Comparison of ENCODE assay signal across 7 mouse cellular contexts in the genomic region with DNA sequence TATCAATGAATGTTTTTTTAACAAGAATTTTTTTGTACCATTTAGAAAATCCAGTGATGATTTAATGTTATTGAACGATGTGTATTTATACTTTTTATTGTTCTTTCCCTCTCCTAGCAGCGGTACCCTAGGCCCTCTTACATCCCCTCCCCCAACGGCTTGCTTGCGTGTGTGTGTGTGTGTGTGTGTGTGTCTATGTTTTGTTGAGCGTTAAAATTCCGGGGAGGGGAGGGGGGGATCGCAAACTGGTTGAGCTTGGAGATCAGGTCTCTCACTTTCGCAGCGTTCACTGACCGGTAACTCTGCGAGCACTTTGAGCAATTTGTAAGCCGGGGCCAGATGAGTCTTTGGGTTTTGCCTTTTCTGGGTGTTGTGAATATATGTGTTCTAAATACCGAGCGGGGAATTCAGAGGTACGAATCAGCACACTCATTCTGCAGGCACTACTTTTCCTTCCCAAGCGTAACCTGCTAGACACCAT. TPM values are rescaled to one million over a fixed set of nuclear protein-coding genes. Genes with fewer than 3 reads are reported as not detected.
DNase-seq lines count a peak whose midpoint lies in the region; ATAC-seq and TF ChIP-seq lines count a peak whose summit lies in the region.

No protein-coding gene starts in this region.

- WGBS in lung, embryonic 16.5 days = 1% methylated on average over 16 of the region's 16 CpGs
- whole genome bisulfite sequencing in limb, embryonic 13.5 days = 0% methylated on average over 16 of the region's 16 CpGs
- WGBS in small intestine, adult 2 months = 2% methylated on average over 16 of the region's 16 CpGs

- peak overlapping the region; percentile 76 for H3K9ac ChIP-seq in lung, embryonic 16.5 days (ENCODE audit: low read length)
- peak overlapping the region; percentile 88 for H3K9ac ChIP-seq in limb, embryonic 13.5 days

- H3K9me3 ChIP-seq in lung, embryonic 16.5 days (ENCODE audit: control insufficient read depth, low read length) = no peaks in the 10 kb centered on the region
- no peaks in the 10 kb centered on the region for H3K9me3 ChIP-seq in limb, embryonic 13.5 days

- H3K27me3 ChIP-seq in lung, embryonic 16.5 days (ENCODE audit: control insufficient read depth, insufficient read depth, low read depth, low read length) = no peaks in the 10 kb centered on the region
- H3K27me3 ChIP-seq in limb, embryonic 13.5 days = peaks cover 6% of the 10 kb centered on the region; the same call in 1 of the 2 replicates
- H3K27me3 ChIP-seq in small intestine, adult 2 months (ENCODE audit: control insufficient read depth, insufficient read depth, low read length) = no peaks in the 10 kb centered on the region

- 0 out of 2 replicates have a peak, but pooled peaks have one; percentile 26 for TF ChIP-seq POLR2A in embryonic fibroblast, embryonic 13.5 days (IDR thresholded peaks at IDR 0.05; ENCODE audit: low read depth, low read length)
- TF ChIP-seq POLR2A in small intestine, adult 2 months (IDR thresholded peaks at IDR 0.05; ENCODE audit: low read depth, low read length) = no peak

- DNase-seq in lung, postnatal 10 days = no peak
- DNase-seq in layer of hippocampus, adult 11-12 months (ENCODE audit: low spot score) = no peak
- no peak for DNase-seq in adrenal gland, adult 18-20 months (ENCODE audit: low spot score in 2 of 2)

- peak overlapping the region; percentile 81 for H3K4me2 ChIP-seq in lung, embryonic 16.5 days (ENCODE audit: low read depth, low read length)
- H3K4me2 ChIP-seq in limb, embryonic 13.5 days (replicated peaks) = peak overlapping the region; percentile 75

- TF ChIP-seq CTCF in embryonic fibroblast, embryonic 13.5 days (IDR thresholded peaks at IDR 0.05; ENCODE audit: borderline replicate concordance, insufficient read depth, low read length) = no peak
- no peak for TF ChIP-seq CTCF in small intestine, adult 2 months (IDR thresholded peaks at IDR 0.05; ENCODE audit: extremely low read depth, insufficient read length, insufficient replicate concordance, low read depth, low read length)

- H3K27ac ChIP-seq in lung, embryonic 16.5 days (ENCODE audit: low read length) = peak overlapping the region; percentile 92
- H3K27ac ChIP-seq in embryonic fibroblast, embryonic 13.5 days (ENCODE audit: insufficient read depth, low read length) = peak overlapping the region; percentile 99
- H3K27ac ChIP-seq in limb, embryonic 13.5 days = peak overlapping the region; percentile 92
- peak overlapping the region; percentile 73 for H3K27ac ChIP-seq in small intestine, adult 2 months (ENCODE audit: insufficient read depth, low read depth, low read length)

- H3K4me1 ChIP-seq in lung, embryonic 16.5 days (replicated peaks; ENCODE audit: control insufficient read depth, insufficient read depth, low read length) = peaks cover 8% of the 10 kb centered on the region
- H3K4me1 ChIP-seq in embryonic fibroblast, embryonic 13.5 days (ENCODE audit: control insufficient read depth, insufficient read depth, low read length) = peaks cover 2% of the 10 kb centered on the region; the same call in 1 of the 2 replicates
- peaks cover 23% of the 10 kb centered on the region for H3K4me1 ChIP-seq in limb, embryonic 13.5 days
- peaks cover 6% of the 10 kb centered on the region for H3K4me1 ChIP-seq in small intestine, adult 2 months (ENCODE audit: control insufficient read depth, insufficient read depth, insufficient read length, low read length)

- no peaks in the 10 kb centered on the region for H3K36me3 ChIP-seq in lung, embryonic 16.5 days (ENCODE audit: control insufficient read depth, insufficient read depth, low read length)
- peaks cover 8% of the 10 kb centered on the region for H3K36me3 ChIP-seq in limb, embryonic 13.5 days
- H3K36me3 ChIP-seq in small intestine, adult 2 months (ENCODE audit: control insufficient read depth, insufficient read depth, low read length) = no peaks in the 10 kb centered on the region

- no peak for ATAC-seq in lung, embryonic 16.5 days (ENCODE audit: low read depth)
- no peak for ATAC-seq in limb, embryonic 13.5 days (ENCODE audit: low FRiP score, low read depth)

- H3K4me3 ChIP-seq in lung, embryonic 16.5 days (ENCODE audit: low read length) = peak overlapping the region; percentile 83
- H3K4me3 ChIP-seq in embryonic fibroblast, embryonic 13.5 days (ENCODE audit: insufficient read depth, low read length) = peak overlapping the region; percentile 75
- H3K4me3 ChIP-seq in limb, embryonic 13.5 days = peak overlapping the region; percentile 85
- peak overlapping the region; percentile 83 for H3K4me3 ChIP-seq in small intestine, adult 2 months (ENCODE audit: low read depth, low read length)

RNA-seq across cellular contexts. Expression of a gene that starts 1.3 kb away (rescaled TPM):
- polyA plus RNA-seq in lung, embryonic 16.5 days (2015; fragmentation: Nextera tagmentation; extraction: Ambion mirVana) = 16.5 and 18.8 TPM in 2 replicates
- polyA plus RNA-seq in embryonic fibroblast, embryonic 13.5 days (2011; ENCODE audit: insufficient read length, low read depth, missing spikeins) = 245 and 297 TPM in 2 replicates
- 27.3 and 31.5 TPM in 2 replicates for polyA plus RNA-seq in limb, embryonic 13.5 days (2015; fragmentation: Nextera tagmentation; extraction: Ambion mirVana)
- 20.4 and 54.0 TPM in 2 replicates for polyA plus RNA-seq in small intestine, adult 2 months (2012; rRNA removed)
- total RNA-seq in adrenal gland, adult 18-20 months (2021) = 10 to 100 TPM; 40.1 to 46.3 TPM
